Mouse (Mus musculus): ENCODE data around the gene Olfr250. TPM values are rescaled to one million over a fixed set of nuclear protein-coding genes. Genes with fewer than 3 reads are reported as not detected.
"Not testable (repeated sequence)": the region's sequence is repeated elsewhere in the genome, so short reads cannot be mapped to it uniquely, and the experiment has no call there.

The Olfr250 gene
- total RNA-seq (2021), result not detected
- long read RNA-seq, experiment 1, result 0 reads
- long read RNA-seq, experiment 2, result 0 reads

- no peak for DNase-seq (ENCODE audit: low spot score in 2 of 2)
Observed at GRCm38 (mm10) chr9:38366596-38366995, at the start of gene Olfr250. Olfr250 (plus strand) TSS chr9:38366896.

- DNase-seq (ENCODE audit: low spot score in 2 of 2), result no peak
Observed at GRCm38 (mm10) chr9:38328760-38329159, 37.9 kb upstream of the Olfr250 start, which contains the start of gene Olfr25. Olfr25 (plus strand) TSS chr9:38329060.

GRCm38 (mm10) chr9:38348111-38348510 lies 18.6 kb upstream of the Olfr250 start, which contains the start of gene Olfr898:
Olfr898 (plus strand) TSS chr9:38348411.
- no peak for DNase-seq (ENCODE audit: low spot score in 2 of 2)

GRCm38 (mm10) chr9:38376786-38377185 lies 10.1 kb downstream of the Olfr250 start, which contains the start of gene Olfr251:
Olfr251 (plus strand) TSS chr9:38377086.
- no peak for DNase-seq (ENCODE audit: low spot score in 2 of 2)

- DNase-seq (ENCODE audit: low spot score in 2 of 2), result no peak
Observed at GRCm38 (mm10) chr9:38401398-38401797, 34.7 kb downstream of the Olfr250 start, which contains the start of gene Olfr147. Olfr147 (plus strand) TSS chr9:38401698.

- DNase-seq (ENCODE audit: low spot score in 2 of 2), result not testable (repeated sequence)
Observed at GRCm38 (mm10) chr9:38407502-38407901, 40.8 kb downstream of the Olfr250 start.

GRCm38 (mm10) chr9:38413502-38413901 lies 46.8 kb downstream of the Olfr250 start:
- not testable (repeated sequence) for DNase-seq (ENCODE audit: low spot score in 2 of 2)

Other genes with a start within 250 kb of the Olfr250 start
- gene Olfr890, start 224.4 kb upstream of the Olfr250 start, total RNA-seq (2021), result not detected
- gene Olfr891, start 186.1 kb upstream of the Olfr250 start, total RNA-seq (2021), result not detected
- not detected for gene Olfr893, start 158.5 kb upstream of the Olfr250 start, total RNA-seq (2021)
- gene Olfr894, start 148.8 kb upstream of the Olfr250 start, total RNA-seq (2021), result not detected
- gene Olfr143, start 114.1 kb upstream of the Olfr250 start, total RNA-seq (2021), result not detected
- gene Olfr895, start 99.0 kb upstream of the Olfr250 start, total RNA-seq (2021), result not detected
- not detected for gene Olfr896-ps1, start 75.8 kb upstream of the Olfr250 start, total RNA-seq (2021)
- not detected for gene Olfr25, start 37.8 kb upstream of the Olfr250 start, total RNA-seq (2021)
- not detected for gene Olfr898, start 18.5 kb upstream of the Olfr250 start, total RNA-seq (2021)
- gene Olfr251, start 10.2 kb downstream of the Olfr250 start, total RNA-seq (2021), result not detected
- gene Olfr147, start 34.8 kb downstream of the Olfr250 start, total RNA-seq (2021), result not detected
- not detected for gene Olfr901, start 62.6 kb downstream of the Olfr250 start, total RNA-seq (2021)
- gene Olfr902, start 80.8 kb downstream of the Olfr250 start, total RNA-seq (2021), result not detected
- gene Olfr904, start 96.2 kb downstream of the Olfr250 start, total RNA-seq (2021), result not detected
- gene Olfr905, start 104.2 kb downstream of the Olfr250 start, total RNA-seq (2021), result under 1 TPM in 1 of 2 experiments, not detected in 1; 0.06 TPM
- not detected for gene Olfr906, start 120.2 kb downstream of the Olfr250 start, total RNA-seq (2021)
- gene Olfr907, start 128.9 kb downstream of the Olfr250 start, total RNA-seq (2021), result not detected
- gene Olfr911-ps1, start 154.7 kb downstream of the Olfr250 start, total RNA-seq (2021), result not detected
- gene Olfr910, start 171.0 kb downstream of the Olfr250 start, total RNA-seq (2021), result not detected
- gene Olfr912, start 213.3 kb downstream of the Olfr250 start, total RNA-seq (2021), result not detected
- not detected for gene Olfr913, start 225.9 kb downstream of the Olfr250 start, total RNA-seq (2021)
- not detected for gene Olfr914, start 238.2 kb downstream of the Olfr250 start, total RNA-seq (2021)

Data from adrenal gland, adult 18-20 months (tissue).